Mouse (Mus musculus) retina, postnatal 1 day (tissue): Measurements from ENCODE around the gene Gm13695.
A peak's percentile ranks its signal among the peaks of the same experiment; 100 is the strongest.
"Not testable (repeated sequence)": the region's sequence is repeated elsewhere in the genome, so short reads cannot be mapped to it uniquely, and the experiment has no call there.

Experiments
- DNase-seq: peaks from one replicate; pipeline ENCODE4 v3.0.0-alpha.2; 2012

The Gm13695 gene

GRCm38 (mm10) chr2:83967013-83967412 lies at the start of gene Gm13695:
Gene Gm13695, plus strand, starts transcription at chr2:83967313.
- DNase-seq, result not testable (repeated sequence)

GRCm38 (mm10) chr2:83929478-83930088 lies 37.5 kb upstream of the Gm13695 start:
- DNase-seq, result peak; percentile 24

GRCm38 (mm10) chr2:83940931-83941361 lies 26.2 kb upstream of the Gm13695 start, which contains the start of gene Zswim2:
Gene Zswim2, minus strand, starts transcription at chr2:83941228.
- peak; percentile 89 for DNase-seq

GRCm38 (mm10) chr2:83941378-83941777 lies 25.7 kb upstream of the Gm13695 start:
- DNase-seq, result no peak

- no peak for DNase-seq
These were observed 25.3 kb upstream of the Gm13695 start for GRCm38 (mm10) chr2:83941792-83942191.

GRCm38 (mm10) chr2:83955393-83955792 lies 11.7 kb upstream of the Gm13695 start, which contains the start of gene Gm13698:
Gene Gm13698, plus strand, starts transcription at chr2:83955693.
- not testable (repeated sequence) for DNase-seq

GRCm38 (mm10) chr2:83961203-83961602 lies 5.9 kb upstream of the Gm13695 start, which contains the start of gene Gm13693:
Gene Gm13693, plus strand, starts transcription at chr2:83961503.
- not testable (repeated sequence) for DNase-seq

- not testable (repeated sequence) for DNase-seq
These were observed 5.7 kb downstream of the Gm13695 start, which contains the start of gene Gm13696 for GRCm38 (mm10) chr2:83972823-83973222. Gene Gm13696, plus strand, starts transcription at chr2:83973123.

- not testable (repeated sequence) for DNase-seq
These were observed 11.5 kb downstream of the Gm13695 start, which contains the start of gene Gm13694 for GRCm38 (mm10) chr2:83978633-83979032. Gene Gm13694, plus strand, starts transcription at chr2:83978933.

DNA sequence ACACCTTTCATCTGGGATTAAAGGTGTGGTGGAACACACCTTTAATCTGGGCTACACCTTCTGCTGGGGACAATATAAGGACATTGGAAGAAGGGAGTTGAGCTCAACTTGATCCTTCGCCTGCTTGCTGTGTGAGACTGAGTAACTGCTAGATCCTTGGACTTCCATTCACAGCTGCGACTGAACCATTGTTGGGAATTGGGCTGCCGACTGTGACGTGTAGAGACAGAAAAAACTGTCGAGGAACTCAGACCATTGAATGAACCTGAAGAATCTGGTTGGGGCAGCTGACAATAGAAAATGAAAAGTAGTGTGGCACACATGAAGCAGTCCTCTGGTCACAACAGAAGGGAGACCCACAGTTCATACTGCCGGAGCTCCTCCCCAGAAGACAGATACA lies 17.3 kb downstream of the Gm13695 start, which contains the start of gene Gm13697:
TSS of gene Gm13697 (plus strand) at position 301 of the 400 bp plus-strand sequence.
- DNase-seq, result not testable (repeated sequence)

GRCm38 (mm10) chr2:83990253-83990652 lies 23.1 kb downstream of the Gm13695 start, which contains the start of gene Gm13691:
Gene Gm13691, plus strand, starts transcription at chr2:83990553.
- DNase-seq, result not testable (repeated sequence)

GRCm38 (mm10) chr2:83993639-83994255 lies 26.6 kb downstream of the Gm13695 start:
- not testable (repeated sequence) for DNase-seq

DNA sequence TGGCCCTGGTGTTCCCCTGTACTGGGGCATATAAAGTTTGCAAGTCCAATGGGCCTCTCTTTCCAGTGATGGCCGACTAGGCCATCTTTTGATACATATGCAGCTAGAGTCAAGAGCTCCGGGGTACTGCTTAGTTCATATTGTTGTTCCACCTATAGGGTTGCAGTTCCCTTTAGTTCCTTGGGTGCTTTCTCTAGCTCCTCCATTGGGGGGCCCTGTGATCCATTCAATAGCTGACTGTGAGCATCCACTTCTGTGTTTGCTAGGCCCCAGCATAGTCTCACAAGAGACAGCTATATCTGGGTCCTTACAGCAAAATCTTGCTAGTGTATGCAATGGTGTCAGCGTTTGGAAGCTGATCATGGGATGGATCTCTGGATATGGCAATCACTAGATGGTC lies 27.4 kb downstream of the Gm13695 start:
- DNase-seq, result not testable (repeated sequence)

GRCm38 (mm10) chr2:84008913-84009312 lies 41.8 kb downstream of the Gm13695 start:
- DNase-seq, result no peak

- DNase-seq, result no peak
These were observed 42.7 kb downstream of the Gm13695 start for GRCm38 (mm10) chr2:84009818-84010217.

GRCm38 (mm10) chr2:84014572-84014971 lies 47.5 kb downstream of the Gm13695 start:
- DNase-seq, result no peak

DNA sequence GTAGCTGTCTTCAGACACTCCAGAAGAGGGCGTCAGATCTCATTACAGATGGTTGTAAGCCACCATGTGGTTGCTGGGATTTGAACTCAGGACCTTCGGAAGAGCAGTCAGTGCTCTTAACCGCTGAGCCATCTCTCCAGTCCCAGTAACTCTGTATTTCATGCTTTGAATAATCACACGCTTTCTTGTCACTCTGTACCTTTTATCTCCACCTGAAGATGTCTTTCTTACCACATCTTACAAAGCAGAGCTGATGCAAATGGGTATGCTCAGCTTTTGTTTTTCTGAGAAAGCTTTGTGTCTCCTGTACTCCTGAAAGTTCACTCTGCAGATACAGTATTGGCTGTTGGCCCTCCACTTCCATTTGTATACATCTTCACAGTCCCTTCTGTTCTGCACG lies 49.2 kb downstream of the Gm13695 start:
- DNase-seq, result not testable (repeated sequence)

DNA sequence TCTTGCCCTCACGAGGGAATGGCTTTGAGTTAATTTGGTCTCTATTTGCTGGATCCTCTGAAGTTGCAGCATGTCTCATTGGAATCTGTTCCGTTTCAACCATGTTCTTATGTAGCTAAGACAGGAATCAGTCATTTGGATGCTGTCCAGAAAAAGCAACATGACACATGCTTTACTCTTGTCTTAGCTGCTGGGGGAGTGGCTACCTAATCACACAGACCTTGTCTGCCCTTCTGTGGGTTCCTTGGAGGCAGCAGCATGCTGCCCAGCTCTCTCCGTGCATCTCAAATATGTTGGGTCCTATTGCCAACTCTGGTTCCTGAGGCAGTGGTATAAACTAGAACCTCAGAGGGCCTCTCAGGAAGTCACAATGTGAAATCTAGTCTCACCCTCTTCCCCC lies 51.2 kb downstream of the Gm13695 start:
- DNase-seq, result no peak
